Comparison of ENCODE assay signal across 19 mouse cellular contexts in the genomic region with DNA sequence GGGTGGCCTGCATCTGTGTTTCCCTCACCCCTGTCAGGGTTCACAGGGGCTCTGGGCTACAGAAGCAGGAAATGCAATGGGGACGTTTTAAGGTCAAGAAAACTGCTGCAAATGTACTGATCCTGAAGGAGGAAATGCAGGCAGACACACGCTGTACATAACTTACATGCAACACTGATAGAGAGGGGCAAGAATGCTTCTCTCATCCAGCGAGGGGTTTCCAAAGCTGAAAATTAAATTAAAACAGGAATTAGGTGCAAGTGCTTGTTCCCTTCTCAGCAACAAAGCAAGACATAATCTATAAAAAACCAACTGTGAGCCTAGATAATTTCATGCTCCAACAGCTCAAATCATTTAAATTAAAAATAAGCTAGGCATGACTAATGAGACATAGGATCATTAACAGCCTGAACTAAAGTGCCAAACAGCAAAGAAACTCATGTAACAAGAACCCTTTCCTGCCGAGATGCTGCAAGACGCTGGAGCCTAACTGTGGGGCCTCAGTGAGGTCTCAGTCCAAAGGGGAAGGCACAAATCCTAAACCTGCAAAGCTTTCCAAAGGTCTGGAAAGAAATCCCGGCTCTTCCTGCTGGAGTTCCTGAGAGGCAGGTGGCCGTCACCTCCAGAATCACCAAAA.
"Had no signal": no experiment of that assay in that cellular context is flagged by ENCODE, and none has a peak within 500 bp of the region (broad histone marks: within the 10 kb centered on the region; RNA-seq: fewer than 3 reads in every experiment).

No protein-coding gene starts in this region.

- H3K4me1 ChIP-seq: midbrain, embryonic 10.5 days; midbrain, embryonic 12.5 days; neural tube, embryonic 13.5 days; neural tube, embryonic 15.5 days had no signal

- H3K4me2 ChIP-seq: lung, embryonic 14.5 days; midbrain, embryonic 12.5 days; neural tube, embryonic 13.5 days; neural tube, embryonic 15.5 days had no signal

- H3K4me3 ChIP-seq: midbrain, embryonic 10.5 days; midbrain, embryonic 12.5 days; myocyte; neural tube, embryonic 13.5 days; neural tube, embryonic 15.5 days had no signal

- H3K9me3 ChIP-seq: midbrain, embryonic 10.5 days; midbrain, embryonic 12.5 days; neural tube, embryonic 13.5 days; neural tube, embryonic 15.5 days had no signal

- ATAC-seq: midbrain, embryonic 16.5 days had no signal

- DNase-seq: lung, adult 18-20 months; lung, embryonic 14.5 days; lung, postnatal 10 days; lung, postnatal 4 days; midbrain, embryonic 14.5 days; retina, postnatal 1 day; right cerebral cortex, adult 18-20 months; right cerebral cortex, postnatal 25 days; right cerebral cortex, postnatal 4 days; spleen, adult 18-20 months; thymus, adult 18-20 months; thymus, postnatal 14 days; thymus, postnatal 36 days had no signal

- H3K27ac ChIP-seq: midbrain, embryonic 10.5 days; midbrain, embryonic 12.5 days; neural tube, embryonic 13.5 days; neural tube, embryonic 15.5 days had no signal

- H3K27me3 ChIP-seq: midbrain, embryonic 12.5 days; neural tube, embryonic 13.5 days; neural tube, embryonic 15.5 days had no signal

- H3K9ac ChIP-seq: lung, embryonic 14.5 days; midbrain, embryonic 12.5 days; neural tube, embryonic 13.5 days; neural tube, embryonic 15.5 days had no signal
